In the genomic region with DNA sequence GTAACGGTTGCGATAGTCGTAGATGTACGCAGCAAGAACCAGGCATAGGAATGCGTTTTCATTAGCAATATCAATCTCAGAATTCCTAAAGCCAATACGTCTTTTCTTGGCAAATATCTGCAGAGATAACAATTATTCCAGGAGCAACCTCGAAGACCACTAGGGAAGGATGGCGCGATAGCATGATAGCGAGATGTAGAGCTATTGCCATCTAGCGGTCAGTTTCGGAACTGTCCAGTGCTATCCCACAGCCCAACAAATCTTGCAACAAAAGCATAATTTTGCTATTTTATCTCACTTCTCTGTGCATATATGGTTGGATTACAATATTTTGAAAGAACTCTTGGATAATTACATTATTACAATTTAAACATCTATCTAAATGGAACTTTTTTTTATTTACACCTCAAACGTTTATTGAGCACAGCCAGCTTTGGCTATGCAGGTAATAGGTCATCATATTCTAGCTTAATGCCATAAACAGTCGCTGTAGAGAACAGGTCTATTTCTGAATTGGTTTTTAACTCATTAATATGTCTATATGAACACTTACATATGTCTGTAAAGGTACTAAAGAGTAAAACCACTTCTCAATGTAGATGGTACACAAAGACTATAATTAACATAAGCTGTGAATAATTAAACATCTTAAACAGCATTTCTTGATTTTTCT, we compare ENCODE assay signal across 8 mouse cellular contexts.
A peak's percentile ranks its signal among the peaks of the same experiment; 100 is the strongest.
DNase-seq lines count a peak whose midpoint lies in the region; ATAC-seq lines count a peak whose summit lies in the region.

No protein-coding gene starts in this region.

- peak; percentile 73 for DNase-seq in heart, adult 11 months
- DNase-seq in heart, postnatal 25 days (ENCODE audit: low spot score), result no peak
- peak; percentile 2 for DNase-seq in adrenal gland, adult 8-10 months
- peak; percentile 83 for DNase-seq in embryo, embryonic 10.5 days (ENCODE audit: low spot score)
- DNase-seq in heart, postnatal 10 days, result peak; percentile 38 to 57
- DNase-seq in layer of hippocampus, postnatal 14 days (ENCODE audit: low spot score in 2 of 2), result peak; percentile 77 to 82
- DNase-seq in right cerebral cortex, postnatal 4 days, result peak; percentile 90

- ATAC-seq in megakaryocyte progenitor cell, adult 5-6 weeks (replicated peaks; ENCODE audit: poor library complexity), result peak; percentile 92

- intact Hi-C loops in heart, postnatal 25 days (cut with DNase I), result loop anchor here (2.0 kb wide), 1 partner anchor 574 kb away; no protein-coding TSS in a partner anchor
- intact Hi-C loops in heart, postnatal 10 days (cut with DNase I), result loop anchor here (10.0 kb wide), 1 partner anchor 278 kb away; no protein-coding TSS in a partner anchor
